Mouse (Mus musculus) intestine, postnatal 0 days (tissue): Measurements from ENCODE around the gene Spef2. TPM values are rescaled to one million over a fixed set of nuclear protein-coding genes. Genes with fewer than 3 reads are reported as not detected.
"Not testable (repeated sequence)": the region's sequence is repeated elsewhere in the genome, so short reads cannot be mapped to it uniquely, and the experiment has no call there.

Experiments used
- ATAC-seq: fragments of 200-750 bp; cut with Nextera tagmentation; 2 replicates; pipeline ENCODE4 v1.8.0; 2017; ENCODE audit warnings: mild to moderate bottlenecking, moderate TSS enrichment, moderate library complexity
- H3K27ac ChIP-seq: fragments of 300-500 bp; sonication (generic); 2 replicates; pipeline ENCODE4 v1.5.1; 2014; ENCODE audit warnings: mild to moderate bottlenecking, low read depth, low read length, moderate library complexity
- H3K27me3 ChIP-seq: fragments of 300-500 bp; sonication (generic); replicated peaks from 2 replicates; pipeline ENCODE4 v1.6.1; 2014; ENCODE audit warnings: low read length, mixed read lengths; ENCODE audit not compliant: control insufficient read depth, insufficient read depth
- H3K36me3 ChIP-seq: fragments of 300-500 bp; sonication (generic); 2 replicates; pipeline ENCODE4 v1.6.1; 2014; ENCODE audit warnings: mild to moderate bottlenecking, moderate library complexity; ENCODE audit not compliant: control insufficient read depth, insufficient read depth
- H3K4me1 ChIP-seq: fragments of 300-500 bp; sonication (generic); replicated peaks from 2 replicates; pipeline ENCODE4 v1.6.1; 2014; ENCODE audit warnings: antibody characterized with exemption, low read length, mixed read lengths; ENCODE audit not compliant: control insufficient read depth, insufficient read depth
- H3K4me2 ChIP-seq: fragments of 300-500 bp; sonication (generic); replicated peaks from 2 replicates; pipeline ENCODE4 v1.6.1; 2014; ENCODE audit warnings: low read depth, mild to moderate bottlenecking, moderate library complexity
- H3K4me3 ChIP-seq: fragments of 300-500 bp; sonication (generic); 2 replicates; pipeline ENCODE4 v1.5.1; 2014; ENCODE audit warnings: low read depth, low read length
- H3K9ac ChIP-seq: fragments of 300-500 bp; sonication (generic); 2 replicates; pipeline ENCODE4 v1.6.1; 2014; ENCODE audit warnings: mild to moderate bottlenecking, low read depth, low read length
- H3K9me3 ChIP-seq: fragments of 300-500 bp; sonication (generic); 2 replicates; pipeline ENCODE4 v1.6.1; 2016; ENCODE audit warnings: mixed run types; ENCODE audit not compliant: control insufficient read depth
- CTCF ChIP-seq: sonication (generic); IDR thresholded peaks from 2 replicates; pipeline ENCODE4 v1.5.1; 2016; ENCODE audit warnings: low read depth, mild to moderate bottlenecking, control low read depth, antibody characterized with exemption, moderate library complexity
- WGBS: fragments of 180-500 bp; shearing (Covaris S2); extraction: QIAGEN DNeasy Blood & Tissue Kit; methylation state at CpG from one replicate; pipeline ENCODE4 v1.1.7; 2014; 5-methylcytosine and 5-hydroxymethylcytosine counted together
- polyA plus RNA-seq: library from polyadenylated mRNA; unstranded; fragments of >200 nt; fragmentation: Nextera tagmentation; extraction: Ambion mirVana; gene quantifications from 2 replicates; pipeline ENCODE4 v1.2.1, GENCODE M21; 2015

Gene Spef2
- polyA plus RNA-seq, 1 experiment from 2014 or later, result 0.04 TPM

DNA sequence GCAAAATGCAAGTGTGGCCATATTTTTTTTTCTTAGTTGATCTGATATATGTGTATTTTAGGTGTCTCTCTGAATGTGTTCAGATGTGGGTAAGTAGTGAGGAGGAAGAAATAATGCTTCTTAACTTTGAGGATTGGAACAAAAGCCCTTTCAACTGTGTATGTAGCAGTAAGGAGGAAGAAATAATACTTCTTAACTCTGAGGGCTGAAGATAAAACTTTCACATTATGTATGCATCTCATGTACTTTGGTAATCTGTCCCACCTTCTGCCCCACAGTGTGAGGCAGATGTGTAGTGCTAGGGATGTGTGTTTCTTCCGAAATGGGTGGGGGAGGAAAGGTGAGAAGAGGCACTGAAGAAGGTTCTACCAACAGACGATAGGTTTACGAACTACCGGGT is 181.4 kb downstream of the Spef2 start:
- Histone ChIP-seq H3K36me3 (no peaks in the 10 kb centered on the region), H3K27ac (no peak overlapping the region), H3K4me3 (no peak overlapping the region), H3K9ac (no peak overlapping the region), H3K27me3 (no peaks in the 10 kb centered on the region), H3K4me2 (no peak overlapping the region), H3K4me1 (no peaks in the 10 kb centered on the region), H3K9me3 (no peaks in the 10 kb centered on the region)
- 80% methylated on average over 4 of the region's 4 CpGs for WGBS
- no peak for ATAC-seq
- TF ChIP-seq CTCF, result no peak

DNA sequence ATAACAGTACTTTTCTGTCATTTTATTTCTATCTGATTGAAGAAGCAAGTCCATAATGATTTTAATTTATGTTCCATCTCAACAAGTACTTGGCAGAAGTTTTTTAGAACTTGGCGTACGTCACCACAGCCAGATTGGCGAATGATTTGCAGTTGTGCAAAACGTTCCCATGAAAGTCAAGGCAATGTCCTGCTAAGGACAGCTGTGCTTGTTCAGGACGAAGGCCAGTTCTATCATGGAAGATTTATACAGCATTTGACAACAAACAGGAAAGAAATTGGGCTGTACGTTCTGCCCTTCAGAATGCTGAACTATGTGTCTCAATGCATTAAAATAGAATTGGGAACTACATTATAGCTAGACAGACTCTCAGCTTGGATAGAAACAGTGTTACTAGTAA is 183.3 kb downstream of the Spef2 start:
- H3K27me3 ChIP-seq, result no peaks in the 10 kb centered on the region
- TF ChIP-seq CTCF, result no peak
- H3K4me2 ChIP-seq, result no peak overlapping the region
- no peaks in the 10 kb centered on the region for H3K4me1 ChIP-seq
- H3K4me3 ChIP-seq, result no peak overlapping the region
- no peaks in the 10 kb centered on the region for H3K9me3 ChIP-seq
- H3K9ac ChIP-seq, result no peak overlapping the region
- ATAC-seq, result no peak
- no peak overlapping the region for H3K27ac ChIP-seq
- 58% methylated on average over 6 of the region's 6 CpGs for WGBS
- no peaks in the 10 kb centered on the region for H3K36me3 ChIP-seq

DNA sequence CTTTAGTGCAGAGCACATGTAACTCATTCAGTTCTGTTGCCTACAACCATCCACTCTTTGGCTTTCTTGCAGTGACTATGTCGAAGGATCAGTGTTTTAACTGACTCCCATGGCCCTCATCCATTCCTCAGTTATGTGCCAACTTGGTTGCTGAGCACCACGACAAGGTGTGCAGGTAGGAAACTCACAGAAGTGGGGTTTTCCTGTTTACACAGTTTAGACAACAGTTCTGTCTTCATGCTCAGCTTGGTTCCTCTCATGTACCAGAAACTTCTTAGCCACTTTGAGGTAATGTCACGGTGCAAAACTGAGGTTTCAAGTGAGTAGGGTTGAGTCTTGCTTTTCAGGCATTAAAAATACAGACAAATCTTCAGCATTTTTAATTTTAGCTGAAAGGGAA is 184.5 kb downstream of the Spef2 start:
- Histone ChIP-seq H3K9me3 (no peaks in the 10 kb centered on the region), H3K27ac (no peak overlapping the region), H3K36me3 (no peaks in the 10 kb centered on the region), H3K4me1 (no peaks in the 10 kb centered on the region), H3K4me3 (no peak overlapping the region), H3K9ac (no peak overlapping the region), H3K27me3 (no peaks in the 10 kb centered on the region), H3K4me2 (no peak overlapping the region)
- 66% methylated on average over 3 of the region's 3 CpGs for whole genome bisulfite sequencing
- TF ChIP-seq CTCF, result no peak
- no peak for ATAC-seq

DNA sequence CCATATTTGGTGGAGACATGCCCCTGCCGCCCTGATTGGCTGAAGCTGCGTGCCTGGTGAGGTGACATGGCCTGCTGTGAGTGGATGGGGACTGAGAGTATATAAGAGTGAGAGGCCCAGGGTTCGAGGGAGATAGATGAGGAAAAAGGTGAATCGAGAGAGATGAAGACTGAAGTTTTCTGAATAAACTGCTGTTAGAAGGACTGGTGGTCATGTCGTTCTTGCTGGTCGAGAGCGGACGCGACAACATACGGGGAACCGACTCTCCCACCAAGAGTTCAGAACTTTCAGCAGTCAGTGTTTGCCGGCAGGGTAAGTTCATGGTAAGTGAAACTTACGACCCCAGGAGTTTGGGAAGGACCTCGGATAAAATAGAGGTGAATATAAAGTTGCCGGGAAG is 191.4 kb downstream of the Spef2 start:
- H3K27me3 ChIP-seq, H3K36me3 ChIP-seq, H3K4me3 ChIP-seq, H3K9me3 ChIP-seq, H3K27ac ChIP-seq, ATAC-seq, H3K4me2 ChIP-seq, H3K9ac ChIP-seq, H3K4me1 ChIP-seq: not testable (repeated sequence)
- 88% methylated on average over 14 of the region's 15 CpGs for WGBS

DNA sequence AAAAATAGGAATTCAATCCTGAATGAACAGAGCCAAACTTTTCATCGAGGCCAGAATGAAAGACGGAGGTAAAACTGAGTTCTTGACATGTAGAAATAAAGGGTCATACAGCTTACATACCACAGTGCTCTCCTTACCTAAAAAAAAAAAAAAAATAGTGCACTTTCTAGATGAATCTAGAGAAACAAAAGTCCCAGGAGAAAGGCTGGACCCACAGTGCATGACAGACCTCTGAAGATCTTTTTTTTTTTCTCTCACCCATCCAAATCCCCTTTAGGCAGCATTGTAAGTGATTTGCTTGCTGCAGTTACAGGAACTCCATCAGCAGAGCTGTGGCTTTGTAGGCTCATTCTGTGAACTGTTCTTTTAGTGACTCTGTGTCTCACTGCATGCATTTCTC is 199.7 kb downstream of the Spef2 start:
- no peaks in the 10 kb centered on the region for H3K4me1 ChIP-seq
- WGBS, result 87% methylated on average over 2 of the region's 2 CpGs
- no peaks in the 10 kb centered on the region for H3K9me3 ChIP-seq
- no peak overlapping the region for H3K4me3 ChIP-seq
- no peaks in the 10 kb centered on the region for H3K36me3 ChIP-seq
- no peaks in the 10 kb centered on the region for H3K27me3 ChIP-seq
- no peak overlapping the region for H3K27ac ChIP-seq
- no peak overlapping the region for H3K4me2 ChIP-seq
- TF ChIP-seq CTCF, result no peak
- ATAC-seq, result no peak
- H3K9ac ChIP-seq, result no peak overlapping the region

DNA sequence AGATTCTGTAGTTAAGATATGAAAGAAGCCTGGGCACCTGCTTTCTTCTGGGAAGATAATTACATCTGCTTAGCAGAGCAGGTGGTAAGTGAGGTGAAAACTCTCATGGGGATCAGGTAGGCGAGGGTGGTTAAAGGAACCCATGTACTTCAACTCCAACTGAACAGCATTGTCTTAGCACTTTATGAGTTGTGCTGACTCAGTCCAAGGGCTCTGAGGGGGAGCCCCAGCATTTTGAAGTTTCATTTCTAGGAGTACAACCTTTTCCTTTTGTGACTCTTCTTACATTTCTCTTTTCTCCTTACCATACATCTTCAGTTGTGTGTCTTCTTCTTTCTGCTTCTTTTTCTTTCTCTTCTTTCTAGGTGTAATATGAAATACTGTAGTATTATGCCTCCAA is 213.5 kb downstream of the Spef2 start:
- Histone ChIP-seq H3K4me2 (no peak overlapping the region), H3K9me3 (no peaks in the 10 kb centered on the region), H3K4me3 (no peak overlapping the region), H3K27ac (no peak overlapping the region), H3K9ac (no peak overlapping the region), H3K27me3 (no peaks in the 10 kb centered on the region), H3K4me1 (no peaks in the 10 kb centered on the region), H3K36me3 (no peaks in the 10 kb centered on the region)
- no peak for ATAC-seq
- 70% methylated on average over 1 of the region's 1 CpGs for WGBS
- TF ChIP-seq CTCF, result no peak

DNA sequence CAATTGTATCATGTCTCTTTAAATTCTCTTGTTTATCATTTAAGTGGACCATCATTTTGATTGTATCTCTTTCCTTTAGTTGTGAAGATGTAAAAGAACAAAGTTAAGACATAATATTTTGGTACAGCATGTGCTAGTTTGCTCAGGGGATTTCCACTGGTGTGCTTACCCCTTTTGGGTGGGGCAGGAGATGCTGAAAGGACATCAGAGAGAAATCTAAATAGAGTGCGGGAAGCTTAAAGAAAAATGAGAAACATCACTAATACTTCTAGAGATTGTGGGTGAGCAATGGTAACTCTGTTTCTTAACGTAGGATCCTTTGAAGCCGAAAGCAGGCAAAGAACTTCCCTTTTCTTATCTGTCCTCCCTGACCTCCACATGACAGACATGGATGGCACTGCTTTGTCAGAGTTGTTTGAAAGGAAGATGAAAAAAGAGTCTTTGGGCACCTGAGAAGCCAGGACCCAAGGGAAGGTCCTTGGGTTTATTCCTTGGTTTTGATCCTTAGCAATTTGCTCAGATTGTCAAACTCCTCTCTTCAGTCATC is 215.2 kb downstream of the Spef2 start:
- Histone ChIP-seq H3K27ac (no peak overlapping the region), H3K36me3 (no peaks in the 10 kb centered on the region), H3K9ac (no peak overlapping the region), H3K4me1 (no peaks in the 10 kb centered on the region), H3K27me3 (no peaks in the 10 kb centered on the region), H3K4me3 (no peak overlapping the region), H3K4me2 (no peak overlapping the region), H3K9me3 (no peaks in the 10 kb centered on the region)
- no peak for ATAC-seq
- no peak for TF ChIP-seq CTCF
- WGBS, result 80% methylated on average over 3 of the region's 3 CpGs
